Mouse (Mus musculus): ENCODE results near the gene Zbtb18.
"Not testable (repeated sequence)": the region's sequence is repeated elsewhere in the genome, so short reads cannot be mapped to it uniquely, and the experiment has no call there.

Gene Zbtb18

GRCm38 (mm10) chr1:177447541-177448111 lies 5.5 kb downstream of the Zbtb18 start:
- no peak for DNase-seq (ENCODE audit: low spot score)

GRCm38 (mm10) chr1:177448121-177448561 lies 6.0 kb downstream of the Zbtb18 start:
- no peak for DNase-seq (ENCODE audit: low spot score)

- DNase-seq (ENCODE audit: low spot score), result no peak
Measured at GRCm38 (mm10) chr1:177448921-177449320, 6.8 kb downstream of the Zbtb18 start.

GRCm38 (mm10) chr1:177449857-177450256 lies 7.7 kb downstream of the Zbtb18 start:
- not testable (repeated sequence) for DNase-seq (ENCODE audit: low spot score)

GRCm38 (mm10) chr1:177451041-177451440 lies 8.9 kb downstream of the Zbtb18 start:
- no peak for DNase-seq (ENCODE audit: low spot score)

- no peak for DNase-seq (ENCODE audit: low spot score)
Measured at GRCm38 (mm10) chr1:177451991-177452431, 9.9 kb downstream of the Zbtb18 start.

- no peak for DNase-seq (ENCODE audit: low spot score)
Measured at GRCm38 (mm10) chr1:177452987-177453386, 10.8 kb downstream of the Zbtb18 start.

GRCm38 (mm10) chr1:177453806-177454205 lies 11.7 kb downstream of the Zbtb18 start:
- DNase-seq (ENCODE audit: low spot score), result no peak

GRCm38 (mm10) chr1:177454492-177454891 lies 12.3 kb downstream of the Zbtb18 start:
- no peak for DNase-seq (ENCODE audit: low spot score)

- DNase-seq (ENCODE audit: low spot score), result no peak
Measured at GRCm38 (mm10) chr1:177455466-177455865, 13.3 kb downstream of the Zbtb18 start.

GRCm38 (mm10) chr1:177456208-177456607 lies 14.1 kb downstream of the Zbtb18 start:
- DNase-seq (ENCODE audit: low spot score), result no peak

GRCm38 (mm10) chr1:177456772-177457171 lies 14.6 kb downstream of the Zbtb18 start:
- DNase-seq (ENCODE audit: low spot score), result no peak

GRCm38 (mm10) chr1:177457981-177458380 lies 15.8 kb downstream of the Zbtb18 start:
- DNase-seq (ENCODE audit: low spot score), result no peak

- no peak for DNase-seq (ENCODE audit: low spot score)
Measured at GRCm38 (mm10) chr1:177458456-177459389, 16.6 kb downstream of the Zbtb18 start.

- DNase-seq (ENCODE audit: low spot score), result no peak
Measured at GRCm38 (mm10) chr1:177459536-177459935, 17.4 kb downstream of the Zbtb18 start.

GRCm38 (mm10) chr1:177467150-177467549 lies 25.0 kb downstream of the Zbtb18 start:
- DNase-seq (ENCODE audit: low spot score), result no peak

GRCm38 (mm10) chr1:177468436-177468835 lies 26.3 kb downstream of the Zbtb18 start:
- no peak for DNase-seq (ENCODE audit: low spot score)

- no peak for DNase-seq (ENCODE audit: low spot score)
Measured at GRCm38 (mm10) chr1:177470091-177470490, 27.9 kb downstream of the Zbtb18 start.

GRCm38 (mm10) chr1:177470951-177471350 lies 28.8 kb downstream of the Zbtb18 start:
- DNase-seq (ENCODE audit: low spot score), result no peak

GRCm38 (mm10) chr1:177475542-177476197 lies 33.5 kb downstream of the Zbtb18 start:
- DNase-seq (ENCODE audit: low spot score), result no peak

- DNase-seq (ENCODE audit: low spot score), result no peak
Measured at GRCm38 (mm10) chr1:177478578-177478977, 36.4 kb downstream of the Zbtb18 start.

GRCm38 (mm10) chr1:177479356-177480004 lies 37.3 kb downstream of the Zbtb18 start:
- no peak for DNase-seq (ENCODE audit: low spot score)
